Mouse (Mus musculus): ENCODE results near the gene Wnt9b. TPM values are rescaled to one million over a fixed set of nuclear protein-coding genes. Genes with fewer than 3 reads are reported as not detected.

Wnt9b gene
- not detected for polyA plus RNA-seq (2014; fragmentation: Illumina TruSeq; extraction: RNeasy Lipid Tissue Mini Kit (QIAGEN cat#74804); ENCODE audit: low read depth, low replicate concordance)

DNA sequence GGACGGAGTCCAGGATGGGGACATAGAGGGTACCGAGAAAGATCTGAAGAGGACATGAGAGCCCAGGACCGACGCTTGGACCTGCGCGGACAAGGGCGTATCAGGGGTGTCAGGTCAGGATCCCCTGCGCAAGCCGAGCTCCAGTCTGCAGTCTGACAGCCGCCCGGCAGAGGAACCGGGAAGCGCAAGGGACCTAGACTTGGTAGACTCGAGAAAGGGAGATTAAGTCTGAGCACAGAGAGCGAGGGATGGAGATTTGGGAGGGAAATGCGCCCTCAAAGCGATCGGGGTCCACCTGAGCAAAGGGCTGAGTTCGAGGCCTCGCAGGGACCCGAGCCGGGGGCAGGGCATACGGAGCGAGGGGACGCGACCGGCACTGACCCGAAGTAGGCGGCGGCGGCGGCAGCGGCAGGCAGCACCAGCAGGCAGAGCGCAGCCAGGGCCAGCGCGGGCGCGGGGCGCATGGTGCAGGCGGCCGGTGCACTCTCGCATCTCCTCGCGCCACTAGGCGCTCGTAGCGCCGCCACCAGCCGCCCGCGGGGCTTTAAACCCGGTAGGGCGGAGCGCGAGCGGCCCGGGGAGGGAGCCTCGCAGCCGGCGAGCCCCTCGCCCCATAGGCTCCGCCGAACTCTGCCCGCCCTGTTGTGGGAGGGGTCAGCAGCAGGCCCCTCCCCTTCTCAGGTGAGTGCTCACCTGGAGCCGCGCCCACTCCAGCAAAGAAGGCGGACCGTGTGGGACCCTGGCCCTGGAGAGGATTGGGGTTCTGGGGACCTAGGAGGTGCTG is at the start of gene Wnt9b:
TSS of gene Wnt9b (minus strand) at position 516 of the 784 bp plus-strand sequence.

GRCm38 (mm10) chr11:103773387-103774227 is 24.0 kb upstream of the Wnt9b start, which contains the start of gene Wnt3:
Gene Wnt3 (plus strand): TSS chr11:103774150.

GRCm38 (mm10) chr11:103697565-103698176 is 52.0 kb downstream of the Wnt9b start, which contains the start of gene Gosr2:
Gene Gosr2 (minus strand): TSS chr11:103697898.

Other genes starting within 250 kb of the Wnt9b start
- not detected for gene Lrrc37a, start 245.2 kb downstream of the Wnt9b start, polyA plus RNA-seq (2014; fragmentation: Illumina TruSeq; extraction: RNeasy Lipid Tissue Mini Kit (QIAGEN cat#74804); ENCODE audit: low read depth, low replicate concordance)
- gene Gm884, start 128.7 kb downstream of the Wnt9b start, polyA plus RNA-seq (2014; fragmentation: Illumina TruSeq; extraction: RNeasy Lipid Tissue Mini Kit (QIAGEN cat#74804); ENCODE audit: low read depth, low replicate concordance): not detected
- not detected for gene Lyzl6, start 110.9 kb downstream of the Wnt9b start, polyA plus RNA-seq (2014; fragmentation: Illumina TruSeq; extraction: RNeasy Lipid Tissue Mini Kit (QIAGEN cat#74804); ENCODE audit: low read depth, low replicate concordance)
- not detected for gene Rprml, start 100.3 kb downstream of the Wnt9b start, polyA plus RNA-seq (2014; fragmentation: Illumina TruSeq; extraction: RNeasy Lipid Tissue Mini Kit (QIAGEN cat#74804); ENCODE audit: low read depth, low replicate concordance)
- 39.2 TPM for gene Gosr2, start 51.9 kb downstream of the Wnt9b start, polyA plus RNA-seq (2014; fragmentation: Illumina TruSeq; extraction: RNeasy Lipid Tissue Mini Kit (QIAGEN cat#74804); ENCODE audit: low read depth, low replicate concordance)
- gene Wnt3, start 24.3 kb upstream of the Wnt9b start, polyA plus RNA-seq (2014; fragmentation: Illumina TruSeq; extraction: RNeasy Lipid Tissue Mini Kit (QIAGEN cat#74804); ENCODE audit: low read depth, low replicate concordance): not detected
- gene Nsf, start 204.2 kb upstream of the Wnt9b start, polyA plus RNA-seq (2014; fragmentation: Illumina TruSeq; extraction: RNeasy Lipid Tissue Mini Kit (QIAGEN cat#74804); ENCODE audit: low read depth, low replicate concordance): 23.3 TPM
- gene Arf2, start 216.9 kb upstream of the Wnt9b start, polyA plus RNA-seq (2014; fragmentation: Illumina TruSeq; extraction: RNeasy Lipid Tissue Mini Kit (QIAGEN cat#74804); ENCODE audit: low read depth, low replicate concordance): 19.9 TPM

Data from sigmoid colon, adult 10 weeks (tissue).